Mouse (Mus musculus) bone marrow, adult 2 months (tissue): ENCODE results near the gene Olfr872.

Experiments used
- CTCF ChIP-seq: fragments of 200-500 bp; IDR thresholded peaks from 2 replicates; pipeline ENCODE4 v1.5.1; 2011; ENCODE audit warnings: low read length, control low read depth; ENCODE audit not compliant: control insufficient read depth, insufficient read depth
- POLR2A ChIP-seq: fragments of 200-500 bp; IDR thresholded peaks from 2 replicates; pipeline ENCODE4 v1.6.1; 2011; ENCODE audit warnings: low read depth, mild to moderate bottlenecking, control low read depth, low read length, borderline replicate concordance; ENCODE audit not compliant: control insufficient read depth

- TF ChIP-seq POLR2A (no peak), CTCF (no peak)
Observed at GRCm38 (mm10) chr9:20298232-20298631, 61.3 kb downstream of the Olfr872 start, which contains the start of gene Olfr873.
